Mouse (Mus musculus) left cerebral cortex, adult 2 months (tissue): ENCODE measurements around the gene Tusc2. TPM values are rescaled to one million over a fixed set of nuclear protein-coding genes. Genes with fewer than 3 reads are reported as not detected.
A peak's percentile ranks its signal among the peaks of the same experiment; 100 is the strongest.

ENCODE experiments used
- DNase-seq, 2 experiments: peaks; one replicate each; pipeline ENCODE4 v3.0.0; 2021 to 2022; ENCODE audit warnings: low spot score in 2 of 2, mixed read lengths in 1 of 2; ENCODE audit errors: extremely low spot score in 1 of 2
- H3K27ac ChIP-seq: fragments of 200-600 bp; 2 replicates; pipeline ENCODE4 v1.8.1; 2022
- H3K4me3 ChIP-seq: fragments of 200-600 bp; 2 replicates; pipeline ENCODE4 v1.8.1; 2022
- CTCF ChIP-seq: fragments of 200-600 bp; IDR thresholded peaks from 2 replicates; pipeline ENCODE4 v1.8.1; 2022; ENCODE audit warnings: antibody characterized with exemption, mild to moderate bottlenecking, moderate library complexity
- intact Hi-C: fragments of 180-260 bp; cut with DNase I; formaldehyde crosslinking; loops from one replicate; pipeline ENCODE4 v1.15.1; 2025
- total RNA-seq, 2 experiments: library from RNA; stranded (reverse); gene quantifications; 2 replicates each; pipeline ENCODE4 v1.2.3; 2021

Gene Tusc2
- total RNA-seq, 2 experiments from 2014 or later: 91.0 to 99.1 TPM

DNA sequence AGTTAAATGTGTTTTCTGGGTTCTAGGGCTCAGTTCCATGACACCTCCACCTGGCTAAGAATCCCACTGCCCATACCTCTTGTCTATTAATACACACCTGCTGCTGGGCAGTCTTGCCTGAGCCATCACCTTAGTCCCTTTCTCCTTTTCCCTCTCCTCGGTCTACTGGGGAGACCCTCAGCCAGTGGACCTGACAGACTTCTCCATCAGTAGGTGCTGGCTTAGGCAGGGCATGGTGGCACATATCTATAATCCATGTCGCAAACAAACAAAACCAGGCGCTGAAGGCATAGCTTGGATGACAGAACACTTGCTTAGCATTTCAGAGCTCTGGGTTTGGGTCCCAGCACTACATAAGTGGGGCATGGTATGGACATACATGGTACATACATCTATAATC is 24.3 kb upstream of the Tusc2 start:
- H3K4me3 ChIP-seq: no peak overlapping the region
- intact Hi-C loops: loop anchor here (10.0 kb wide), 1 partner anchor 654 kb away; the partner anchor contains the start of gene Rbm15b
- H3K27ac ChIP-seq: no peak overlapping the region
- DNase-seq: no peak
- no peak for TF ChIP-seq CTCF

DNA sequence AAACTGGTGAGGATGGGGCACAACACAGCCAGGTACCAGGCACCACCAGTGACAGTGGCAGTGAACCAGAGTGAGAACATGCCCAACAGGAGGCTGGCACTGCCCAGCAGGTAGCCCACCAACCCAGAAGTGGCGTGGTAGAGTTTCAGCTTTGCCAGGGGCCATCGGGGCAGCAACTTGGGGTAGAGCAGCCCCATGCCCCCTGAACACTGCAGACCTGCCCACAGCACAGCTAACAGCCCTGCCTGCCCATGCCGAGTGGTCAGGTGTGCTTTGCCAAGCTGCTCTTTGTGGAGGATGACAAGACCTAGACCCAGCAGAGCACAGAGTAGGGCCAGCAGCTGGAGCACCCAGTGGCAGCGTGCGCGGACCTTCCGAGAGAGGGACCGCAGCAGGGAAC is 23.1 kb upstream of the Tusc2 start:
- intact Hi-C loops: loop anchor here (10.0 kb wide), 1 partner anchor 655 kb away; the partner anchor contains the start of gene Rbm15b
- DNase-seq: no peak
- no peak overlapping the region for H3K27ac ChIP-seq
- H3K4me3 ChIP-seq: no peak overlapping the region
- no peak for TF ChIP-seq CTCF

DNA sequence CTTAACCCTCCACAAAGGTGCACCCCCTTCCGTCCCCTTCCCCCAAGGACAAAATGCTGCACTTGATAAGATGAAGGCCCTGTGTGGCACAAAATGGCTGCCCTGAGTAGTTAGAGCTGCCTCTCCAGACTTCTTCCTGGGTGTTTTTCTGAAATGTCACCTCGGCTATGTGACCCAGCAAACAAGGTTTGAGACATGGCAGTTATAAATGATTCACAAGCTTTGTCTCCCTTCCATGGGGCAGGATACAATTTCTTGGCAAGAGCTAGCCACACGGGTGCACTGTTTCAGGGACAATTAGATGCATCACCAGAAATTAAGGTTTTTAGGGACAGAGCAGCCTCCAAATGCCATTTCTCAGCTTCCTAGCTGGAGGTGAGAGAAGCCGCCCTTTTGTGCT is 22.6 kb upstream of the Tusc2 start:
- no peak overlapping the region for H3K27ac ChIP-seq
- H3K4me3 ChIP-seq: no peak overlapping the region
- intact Hi-C loops: no loop called here
- DNase-seq: no peak
- TF ChIP-seq CTCF: no peak

DNA sequence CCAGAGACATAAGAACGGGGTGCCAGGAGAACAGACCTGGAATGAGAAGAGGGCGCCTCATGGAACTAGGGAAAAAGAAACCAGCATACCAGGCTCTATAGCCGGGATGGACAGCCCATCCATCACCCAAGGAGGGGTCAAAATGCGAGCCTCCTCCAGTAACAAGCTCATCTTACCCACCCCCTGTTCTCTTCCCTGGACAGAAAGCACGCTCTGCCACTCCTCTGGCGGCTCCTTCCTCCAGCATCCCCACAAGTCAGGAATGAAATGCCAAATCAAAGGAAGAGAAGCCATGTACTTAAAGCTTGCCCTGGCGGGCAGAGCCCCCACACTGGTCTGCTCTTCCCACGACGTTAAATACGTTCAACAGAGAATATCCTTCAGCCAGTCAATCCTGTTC is 22.1 kb upstream of the Tusc2 start:
- intact Hi-C loops: no loop called here
- H3K4me3 ChIP-seq: peak overlapping the region; percentile 95
- H3K27ac ChIP-seq: peak overlapping the region; percentile 95
- TF ChIP-seq CTCF: no peak
- DNase-seq: no peak

DNA sequence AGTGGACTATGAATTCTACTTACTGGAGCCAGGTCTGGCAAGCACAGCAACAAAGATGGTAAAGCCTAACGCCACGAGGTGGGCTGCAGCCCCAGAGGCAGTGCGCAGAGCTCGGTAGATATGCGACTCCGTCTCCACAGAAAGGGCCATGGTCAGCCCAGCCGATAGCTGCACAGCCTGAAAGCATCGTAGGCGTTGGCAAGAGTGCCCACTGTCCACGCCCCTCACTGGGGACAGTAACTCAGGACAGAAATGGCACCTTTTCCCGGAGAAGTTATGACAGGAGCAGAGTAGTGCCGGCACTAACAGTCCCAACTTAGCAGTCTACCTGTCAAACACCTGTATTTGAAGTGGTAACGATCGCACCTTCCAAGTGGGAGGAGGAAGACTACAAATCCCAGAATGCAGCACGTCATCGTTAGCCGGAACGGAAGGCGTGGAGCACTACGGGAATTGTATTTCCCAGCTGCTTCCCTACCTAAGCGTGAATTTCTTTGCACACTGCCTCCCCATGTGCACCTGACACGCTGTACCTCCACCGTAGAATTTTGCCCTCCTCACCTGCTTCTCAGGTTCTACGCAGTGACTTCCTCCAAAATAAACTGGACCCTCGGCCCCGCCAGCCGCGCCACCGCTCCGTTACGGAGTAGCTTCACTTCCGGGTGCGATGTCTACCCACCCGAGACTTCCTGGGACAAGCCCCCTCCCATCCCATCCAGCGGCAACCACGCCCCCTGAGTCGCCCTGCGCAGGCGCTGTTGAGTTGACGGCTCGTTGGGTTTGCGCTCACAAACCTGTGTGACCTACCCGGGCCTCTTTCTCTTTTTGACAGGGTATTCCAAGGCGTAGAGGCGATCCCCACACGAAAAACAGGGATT is 21.3 kb upstream of the Tusc2 start, which contains the start of the genes Cyb561d2 and Nprl2:
TSS of gene Cyb561d2 (minus strand) at position 720 of the 878 bp plus-strand sequence.
TSS of gene Nprl2 (plus strand) at position 753 of the 878 bp plus-strand sequence.
- intact Hi-C loops: no loop called here
- H3K27ac ChIP-seq: peak within 1 kb of the TSS; percentile 95
- no peak; the same call in 1 of the 2 replicates for TF ChIP-seq CTCF

DNA sequence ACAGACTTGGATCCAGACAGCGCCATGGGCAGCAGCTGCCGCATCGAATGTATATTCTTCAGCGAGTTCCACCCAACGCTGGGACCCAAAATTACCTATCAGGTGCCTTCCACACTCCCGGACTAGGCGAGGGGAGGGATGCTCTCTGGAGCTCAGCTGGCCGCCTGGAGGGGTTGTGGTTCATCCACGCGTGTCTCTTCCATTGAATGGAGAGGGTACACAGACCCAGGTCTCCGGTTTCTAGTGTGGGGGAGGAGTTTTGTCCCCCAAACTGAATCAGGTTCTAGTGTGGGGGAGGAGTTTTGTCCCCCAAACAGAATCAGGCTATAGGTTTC is 20.7 kb upstream of the Tusc2 start:
- no peak for DNase-seq
- Histone ChIP-seq H3K27ac (peak overlapping the region; percentile 95), H3K4me3 (peak overlapping the region; percentile 95)
- TF ChIP-seq CTCF: no peak
- intact Hi-C loops: no loop called here

More for the DNA sequence above, 21.3 kb upstream of the Tusc2 start, which contains the start of the genes Cyb561d2 and Nprl2:
- peak within 1 kb of the TSS; percentile 95 for H3K4me3 ChIP-seq
- peak; percentile 91 to 94 for DNase-seq

DNA sequence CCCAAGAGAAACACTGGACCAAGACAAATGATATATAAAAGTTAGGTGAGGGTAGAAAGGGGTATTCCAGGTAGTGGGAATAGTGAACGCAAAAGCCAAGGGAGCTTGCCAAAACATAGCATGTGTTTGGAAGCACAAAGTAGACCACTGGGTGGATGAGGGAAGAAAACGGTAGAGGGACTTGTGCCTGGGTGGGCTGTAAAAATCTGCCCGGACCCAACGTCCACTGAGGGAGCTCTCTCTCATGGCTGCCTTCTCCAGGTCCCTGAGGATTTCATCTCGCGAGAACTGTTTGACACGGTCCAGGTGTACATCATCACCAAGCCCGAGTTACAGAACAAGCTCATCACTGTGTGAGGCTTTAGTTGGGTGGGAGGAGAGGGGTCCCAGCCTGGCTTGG is 20.3 kb upstream of the Tusc2 start:
- intact Hi-C loops: no loop called here
- Histone ChIP-seq H3K27ac (peak overlapping the region; percentile 95; the same call in 1 of the 2 replicates), H3K4me3 (peak overlapping the region; percentile 95)
- no peak for TF ChIP-seq CTCF
- DNase-seq: no peak

DNA sequence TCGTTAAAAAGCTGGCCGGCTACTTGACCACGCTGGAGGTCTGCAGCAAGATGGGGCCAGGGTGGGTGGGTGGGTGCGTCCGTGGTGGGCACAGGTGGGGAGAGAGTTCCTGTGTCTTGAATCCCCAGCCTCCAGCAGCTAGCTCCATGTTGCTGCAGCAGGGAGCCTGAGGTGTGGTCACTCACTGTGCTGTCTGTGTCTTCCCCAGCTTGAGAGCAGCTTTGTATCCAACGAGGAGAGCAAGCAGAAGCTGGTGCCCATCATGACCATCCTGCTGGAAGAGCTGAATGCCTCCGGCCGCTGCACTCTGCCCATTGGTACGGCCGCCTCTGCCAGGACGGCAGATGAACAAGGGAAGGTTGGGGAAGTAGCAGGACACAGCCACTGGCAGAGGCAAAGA is 19.8 kb upstream of the Tusc2 start:
- intact Hi-C loops: no loop called here

DNA sequence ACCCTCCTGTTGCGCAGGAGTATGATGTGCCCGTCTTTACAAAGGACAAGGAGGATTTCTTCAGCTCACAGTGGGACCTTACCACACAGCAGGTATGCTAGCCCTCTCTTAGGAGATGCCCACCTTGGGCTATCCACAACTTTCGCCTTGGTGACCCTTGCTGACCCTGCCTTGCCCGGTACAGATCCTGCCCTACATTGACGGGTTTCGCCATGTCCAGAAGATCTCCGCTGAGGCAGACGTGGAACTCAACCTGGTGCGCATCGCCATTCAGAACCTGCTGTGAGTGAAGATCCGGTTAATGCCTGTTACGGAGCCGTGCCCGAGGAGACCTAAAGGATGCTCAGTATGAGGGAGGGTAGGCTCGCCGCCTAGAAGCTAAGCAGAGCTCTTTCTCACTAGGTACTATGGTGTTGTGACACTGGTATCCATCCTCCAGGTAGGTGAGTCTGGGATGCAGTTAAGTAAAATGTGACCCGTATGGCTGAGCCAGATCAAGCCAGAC is 18.8 kb upstream of the Tusc2 start:
- TF ChIP-seq CTCF: no peak
- intact Hi-C loops: no loop called here
- no peak overlapping the region for H3K27ac ChIP-seq
- no peak overlapping the region for H3K4me3 ChIP-seq
- no peak for DNase-seq

More for the DNA sequence above, 19.8 kb upstream of the Tusc2 start:
- no peak for TF ChIP-seq CTCF
- no peak for DNase-seq
- Histone ChIP-seq H3K27ac (no peak overlapping the region), H3K4me3 (no peak overlapping the region)

DNA sequence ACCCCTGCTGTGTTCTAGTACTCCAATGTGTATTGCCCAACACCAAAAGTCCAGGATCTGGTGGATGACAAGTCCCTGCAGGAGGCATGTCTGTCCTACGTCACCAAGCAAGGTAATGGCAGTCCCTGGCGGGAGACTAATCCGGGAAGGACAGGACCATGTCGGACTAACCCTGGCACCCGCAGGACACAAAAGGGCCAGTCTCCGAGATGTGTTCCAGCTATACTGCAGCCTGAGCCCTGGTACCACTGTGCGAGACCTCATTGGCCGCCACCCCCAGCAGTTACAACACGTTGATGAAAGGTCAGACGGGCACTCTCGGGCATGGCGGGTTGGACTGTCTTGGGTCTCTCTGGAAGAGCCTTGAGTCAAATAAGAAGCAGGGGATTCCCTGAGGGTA is 18.3 kb upstream of the Tusc2 start:
- DNase-seq: no peak
- intact Hi-C loops: no loop called here
- Histone ChIP-seq H3K27ac (no peak overlapping the region), H3K4me3 (no peak overlapping the region)
- no peak for TF ChIP-seq CTCF

DNA sequence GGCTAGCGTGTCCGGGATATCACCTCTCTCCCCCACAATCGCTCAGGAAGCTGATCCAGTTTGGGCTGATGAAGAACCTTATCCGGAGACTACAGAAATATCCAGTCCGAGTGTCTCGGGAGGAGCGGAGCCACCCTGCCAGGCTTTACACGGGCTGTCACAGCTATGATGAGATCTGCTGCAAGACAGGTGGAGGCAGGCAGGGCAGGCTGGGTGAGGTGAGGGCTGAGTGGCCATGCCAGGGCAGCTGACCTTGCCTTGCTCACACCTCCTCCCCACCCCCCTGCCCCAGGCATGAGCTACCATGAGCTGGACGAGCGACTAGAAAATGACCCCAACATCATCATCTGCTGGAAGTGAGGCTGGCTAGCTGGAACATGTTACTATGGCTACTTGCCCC is 17.9 kb upstream of the Tusc2 start:
- no peak overlapping the region for H3K4me3 ChIP-seq
- DNase-seq: no peak
- H3K27ac ChIP-seq: no peak overlapping the region
- intact Hi-C loops: no loop called here
- TF ChIP-seq CTCF: no peak

DNA sequence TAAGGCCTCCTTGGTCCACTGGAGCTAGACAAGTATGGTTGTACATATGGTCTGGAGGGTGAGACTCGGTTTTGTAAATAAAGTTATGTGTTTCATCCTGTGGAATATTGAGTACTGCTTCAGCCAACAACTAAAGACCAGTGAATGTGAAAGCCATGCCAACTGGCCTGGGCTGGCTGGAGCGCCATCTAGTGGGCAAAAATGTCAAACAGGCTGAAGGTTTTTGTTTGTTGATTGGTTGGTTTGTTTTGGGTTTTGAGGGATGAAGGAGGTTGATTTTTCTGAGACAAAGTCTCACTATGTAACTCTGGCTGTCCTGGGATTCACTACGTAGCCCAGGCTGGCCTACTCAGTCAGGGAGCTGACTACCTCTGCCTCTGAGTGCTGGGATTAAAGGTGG is 17.5 kb upstream of the Tusc2 start:
- H3K27ac ChIP-seq: no peak overlapping the region
- intact Hi-C loops: no loop called here
- DNase-seq: peak in 1 of 2 experiments; percentile 78
- H3K4me3 ChIP-seq: no peak overlapping the region
- peak; percentile 96 for TF ChIP-seq CTCF
